Mouse (Mus musculus): ENCODE measurements around the gene Pcsk4. TPM values are rescaled to one million over a fixed set of nuclear protein-coding genes. Genes with fewer than 3 reads are reported as not detected.

Pcsk4 gene
- total RNA-seq, 2 experiments from 2014 or later, result 4.9 to 6.2 TPM

GRCm38 (mm10) chr10:80281921-80282371 is 47.4 kb downstream of the Pcsk4 start:
- intact Hi-C loops (cut with DNase I), result no loop called here
- no peak for DNase-seq (ENCODE audit: low spot score in 2 of 2)

GRCm38 (mm10) chr10:80281304-80281703 is 48.0 kb downstream of the Pcsk4 start:
- no peak for DNase-seq (ENCODE audit: low spot score in 2 of 2)
- intact Hi-C loops (cut with DNase I), result no loop called here

- DNase-seq (ENCODE audit: low spot score in 2 of 2), result no peak
- intact Hi-C loops (cut with DNase I), result no loop called here
Measured at GRCm38 (mm10) chr10:80279273-80279672, 50.0 kb downstream of the Pcsk4 start.

- intact Hi-C loops (cut with DNase I), result no loop called here
- no peak for DNase-seq (ENCODE audit: low spot score in 2 of 2)
Measured at GRCm38 (mm10) chr10:80278390-80278789, 50.9 kb downstream of the Pcsk4 start.

GRCm38 (mm10) chr10:80276238-80276637 is 53.1 kb downstream of the Pcsk4 start:
- intact Hi-C loops (cut with DNase I), result no loop called here
- DNase-seq (ENCODE audit: low spot score in 2 of 2), result no peak

GRCm38 (mm10) chr10:80273847-80274246 is 55.5 kb downstream of the Pcsk4 start:
- intact Hi-C loops (cut with DNase I), result no loop called here
- DNase-seq (ENCODE audit: low spot score in 2 of 2), result no peak

- intact Hi-C loops (cut with DNase I), result no loop called here
- DNase-seq (ENCODE audit: low spot score in 2 of 2), result no peak
Measured at GRCm38 (mm10) chr10:80271870-80272585, 57.3 kb downstream of the Pcsk4 start.

Small RNA genes lying within 50 kb of the gene (microRNA-seq; reads per million reads assigned to microRNA genes)
- 1.8 reads per million for gene Mir6911

Other genes starting within 250 kb of the Pcsk4 start
- 10 to 100 TPM; 14.5 to 25.5 TPM for gene Sbno2, start 223.9 kb downstream of the Pcsk4 start, total RNA-seq (2021)
- gene Stk11, start 213.7 kb downstream of the Pcsk4 start, total RNA-seq (2021), result 100 to 1,000 TPM in 1 of 2 experiments, 10 to 100 TPM in 1; 94.4 to 100 TPM
- gene Atp5d, start 190.9 kb downstream of the Pcsk4 start, total RNA-seq (2021), result 100 to 1,000 TPM; 334 to 384 TPM
- 100 to 1,000 TPM; 431 to 463 TPM for gene Cbarp, start 188.7 kb downstream of the Pcsk4 start, total RNA-seq (2021)
- gene Midn, start 181.2 kb downstream of the Pcsk4 start, total RNA-seq (2021), result 10 to 100 TPM; 76.2 to 78.8 TPM
- gene Cirbp, start 163.5 kb downstream of the Pcsk4 start, total RNA-seq (2021), result 10 to 100 TPM; 94.7 to 96.7 TPM
- 1 to 10 TPM; 7.5 to 7.6 TPM for gene 1600002K03Rik, start 156.6 kb downstream of the Pcsk4 start, total RNA-seq (2021)
- 1 to 10 TPM; 8.9 to 9.0 TPM for gene Efna2, start 150.0 kb downstream of the Pcsk4 start, total RNA-seq (2021)
- gene Mum1, start 103.1 kb downstream of the Pcsk4 start, total RNA-seq (2021), result 10 to 100 TPM; 35.9 to 43.8 TPM
- gene Ndufs7, start 80.4 kb downstream of the Pcsk4 start, total RNA-seq (2021), result 100 to 1,000 TPM; 185 to 213 TPM
- 10 to 100 TPM; 22.5 to 43.9 TPM for gene Gamt, start 68.5 kb downstream of the Pcsk4 start, total RNA-seq (2021)
- 10 to 100 TPM; 71.7 to 99.0 TPM for gene Dazap1, start 68.0 kb downstream of the Pcsk4 start, total RNA-seq (2021)
- 100 to 1,000 TPM; 799 to 946 TPM for gene Rps15, start 37.0 kb downstream of the Pcsk4 start, total RNA-seq (2021)
- gene Apc2, start 33.5 kb downstream of the Pcsk4 start, total RNA-seq (2021), result 100 to 1,000 TPM; 105 to 116 TPM
- 10 to 100 TPM; 26.6 to 30.1 TPM for gene 2310011J03Rik, start 9.0 kb downstream of the Pcsk4 start, total RNA-seq (2021)
- gene Reep6, start 455 bp upstream of the Pcsk4 start, total RNA-seq (2021), result 10 to 100 TPM; 10.6 to 11.5 TPM
- gene Adamtsl5, start 18.9 kb upstream of the Pcsk4 start, total RNA-seq (2021), result 10 to 100 TPM in 1 of 2 experiments, 1 to 10 TPM in 1; 7.5 to 10.0 TPM
- gene Plk5, start 27.0 kb upstream of the Pcsk4 start, total RNA-seq (2021), result 10 to 100 TPM; 16.9 to 33.1 TPM
- 10 to 100 TPM; 18.1 to 23.4 TPM for gene Mex3d, start 58.2 kb upstream of the Pcsk4 start, total RNA-seq (2021)
- gene Mbd3, start 70.1 kb upstream of the Pcsk4 start, total RNA-seq (2021), result 100 to 1,000 TPM; 147 to 150 TPM
- 100 to 1,000 TPM; 411 to 444 TPM for gene Uqcr11, start 77.3 kb upstream of the Pcsk4 start, total RNA-seq (2021)
- gene Tcf3, start 104.1 kb upstream of the Pcsk4 start, total RNA-seq (2021), result 10 to 100 TPM; 26.0 to 28.3 TPM
- not detected for gene Onecut3, start 165.3 kb upstream of the Pcsk4 start, total RNA-seq (2021)
- gene Atp8b3, start 209.6 kb upstream of the Pcsk4 start, total RNA-seq (2021), result under 1 TPM; 0.20 to 0.27 TPM
- gene Rexo1, start 232.1 kb upstream of the Pcsk4 start, total RNA-seq (2021), result 10 to 100 TPM; 43.5 to 56.8 TPM
- gene Klf16, start 247.8 kb upstream of the Pcsk4 start, total RNA-seq (2021), result 10 to 100 TPM; 51.6 to 54.2 TPM